Mouse (Mus musculus): ENCODE measurements around the gene Tmppe. TPM values are rescaled to one million over a fixed set of nuclear protein-coding genes. Genes with fewer than 3 reads are reported as not detected.

Tmppe gene
- 3.8 and 3.9 TPM in 2 replicates for polyA plus RNA-seq (2021; fragmentation: Nextera tagmentation)
- long read RNA-seq, experiment 1, transcript Tmppe-201 (2 exons, 2,921 nt), result major isoform, 14 of 19 reads
- long read RNA-seq, experiment 1, partial matches to known transcripts, result 0 of 19 reads
- long read RNA-seq, experiment 1, other reads (novel, unspliced or antisense), result 5 of 19 reads
- long read RNA-seq, experiment 2, partial matches to known transcripts, result 0 of 3 reads
- long read RNA-seq, experiment 2, other reads (novel, unspliced or antisense), result 0 of 3 reads

DNA sequence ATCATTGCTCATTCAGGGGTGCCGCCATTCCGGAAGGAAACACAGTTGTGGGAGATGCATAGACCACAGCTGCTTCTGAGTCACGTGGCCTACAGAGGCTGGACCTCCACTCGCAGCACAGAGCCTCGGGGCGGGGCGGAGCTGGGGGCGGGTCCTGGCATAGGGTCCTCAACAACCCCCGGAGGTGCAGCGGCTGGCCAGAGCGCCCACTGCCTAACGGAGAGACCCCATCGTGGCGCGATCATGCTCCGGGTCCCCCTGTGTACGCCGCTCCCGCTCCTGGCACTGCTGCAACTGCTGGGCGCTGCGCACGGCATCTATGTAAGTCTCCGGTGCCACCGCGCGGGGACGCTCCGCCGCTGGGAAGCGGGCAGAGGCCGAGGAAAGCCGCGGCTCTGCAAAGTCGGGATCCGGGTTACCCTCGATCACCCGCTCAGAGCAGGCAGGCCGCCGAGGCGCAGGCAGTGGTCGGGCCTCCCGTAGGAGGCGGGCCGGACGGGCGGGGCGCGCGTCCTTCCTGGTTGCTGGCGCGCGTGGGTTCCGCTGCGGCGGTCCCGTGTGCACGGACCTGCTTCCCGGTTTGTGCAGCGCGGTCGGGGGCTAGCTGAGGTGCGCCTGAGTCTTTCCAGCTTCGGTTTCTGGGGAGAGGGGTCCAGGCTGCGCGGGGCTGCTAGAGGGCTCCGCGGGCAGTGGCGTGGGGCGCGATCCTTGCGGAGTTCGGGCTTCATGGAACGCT is at the start of gene Tmppe, which contains the start of gene Glb1:
TSS of gene Tmppe (plus strand) at position 157 of the 736 bp plus-strand sequence.
TSS of gene Glb1 (plus strand) at position 128 of the 736 bp plus-strand sequence.

DNA sequence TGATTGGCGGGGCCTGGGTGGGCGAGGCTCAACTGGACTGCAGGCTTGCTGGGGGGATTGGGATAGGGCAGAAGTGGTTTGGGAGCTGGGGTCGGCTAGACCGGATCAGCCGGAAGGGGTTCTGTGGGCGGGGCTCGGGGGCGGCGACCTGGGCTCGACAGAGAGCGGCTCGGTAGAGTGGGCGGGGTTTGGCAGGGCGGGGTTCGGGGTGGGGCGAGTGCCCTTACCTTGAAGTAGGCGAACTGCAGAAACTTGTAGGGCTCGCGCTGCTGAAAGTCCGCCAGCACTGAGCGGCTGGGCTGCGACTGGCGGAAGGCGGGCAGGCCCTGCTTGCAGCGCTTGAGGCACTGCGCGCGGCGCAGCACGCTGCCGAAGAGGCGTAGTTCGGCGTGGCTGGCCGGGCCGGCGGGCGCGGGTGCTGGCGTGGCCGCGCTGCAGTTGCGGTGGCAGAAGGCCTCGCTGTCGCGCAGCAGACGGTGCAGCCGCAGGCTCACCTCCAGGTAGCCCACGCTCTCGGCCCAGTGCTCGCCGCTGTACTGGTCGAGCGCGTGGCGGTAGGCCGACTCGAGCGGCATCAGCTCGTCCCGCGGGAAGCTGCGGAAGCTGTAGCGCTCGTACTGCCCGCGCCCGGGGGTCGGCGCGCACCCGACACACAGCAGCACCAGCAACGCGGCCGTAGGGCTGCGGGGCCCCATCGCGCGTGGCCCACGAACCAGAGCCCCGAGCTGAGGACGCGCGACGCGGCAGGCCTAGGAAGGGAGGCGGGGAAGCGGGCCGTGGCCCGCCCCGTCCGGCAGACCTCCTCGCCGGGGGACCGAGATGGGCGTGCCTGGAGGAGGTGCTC is 10.8 kb upstream of the Tmppe start, which contains the start of gene Crtap:
TSS of gene Crtap (minus strand) at position 771 of the 844 bp plus-strand sequence.

Other genes starting within 250 kb of the Tmppe start
- gene Bcl2a1c, start 71.0 kb upstream of the Tmppe start, polyA plus RNA-seq (2021; fragmentation: Nextera tagmentation), result not detected in 2 replicates
- gene Crtap, start 10.4 kb upstream of the Tmppe start, polyA plus RNA-seq (2021; fragmentation: Nextera tagmentation), result 10.1 and 12.6 TPM in 2 replicates
- 16.8 and 20.9 TPM in 2 replicates for gene Glb1, start within 50 bp of the Tmppe start, polyA plus RNA-seq (2021; fragmentation: Nextera tagmentation)
- gene Ccr4, start 103.8 kb downstream of the Tmppe start, polyA plus RNA-seq (2021; fragmentation: Nextera tagmentation), result not detected in 2 replicates
- not detected in 2 replicates for gene C130032M10Rik, start 114.6 kb downstream of the Tmppe start, polyA plus RNA-seq (2021; fragmentation: Nextera tagmentation)
- 0.16 and 0.17 TPM in 2 replicates for gene Trim71, start 163.3 kb downstream of the Tmppe start, polyA plus RNA-seq (2021; fragmentation: Nextera tagmentation)
- 23.2 and 25.3 TPM in 2 replicates for gene Cnot10, start 239.1 kb downstream of the Tmppe start, polyA plus RNA-seq (2021; fragmentation: Nextera tagmentation)